Mouse (Mus musculus): ENCODE measurements around the gene Ccdc153. TPM values are rescaled to one million over a fixed set of nuclear protein-coding genes. Genes with fewer than 3 reads are reported as not detected.

Ccdc153 gene
- polyA plus RNA-seq, 1 experiment: not detected

DNA sequence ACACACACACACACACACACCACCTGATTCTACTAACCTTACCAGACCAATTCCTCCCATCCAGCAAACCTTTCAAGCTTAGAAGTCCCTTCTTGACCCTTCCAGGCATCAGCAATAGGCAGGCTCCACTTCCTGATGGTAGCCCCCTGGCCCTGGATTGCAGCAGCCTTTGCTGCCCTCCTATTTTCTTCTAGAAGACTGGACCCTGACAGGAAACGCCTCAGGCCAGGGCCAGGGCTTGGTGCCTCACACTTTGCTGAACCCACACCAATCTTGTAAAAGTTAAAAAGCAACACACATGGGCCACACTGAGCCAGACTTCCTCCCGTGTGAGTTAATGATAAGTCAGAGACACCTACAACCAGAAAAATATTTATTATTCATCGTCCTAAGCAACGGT lies 3.3 kb upstream of the Ccdc153 start:
- Histone ChIP-seq H3K27me3 (replicated peaks) (peaks cover 16% of the 10 kb centered on the region), H3K36me3 (replicated peaks; ENCODE audit: low read length) (no peaks in the 10 kb centered on the region), H3K4me1 (peaks cover 41% of the 10 kb centered on the region), H3K4me3 (replicated peaks) (no peak overlapping the region), H3K9me3 (peaks cover 5% of the 10 kb centered on the region)
- TF ChIP-seq GATA1 (IDR thresholded peaks at IDR 0.05; ENCODE audit: borderline replicate concordance, low read length) (no peak), FLI1 (IDR thresholded peaks at IDR 0.05; ENCODE audit: low read length) (no peak)

DNA sequence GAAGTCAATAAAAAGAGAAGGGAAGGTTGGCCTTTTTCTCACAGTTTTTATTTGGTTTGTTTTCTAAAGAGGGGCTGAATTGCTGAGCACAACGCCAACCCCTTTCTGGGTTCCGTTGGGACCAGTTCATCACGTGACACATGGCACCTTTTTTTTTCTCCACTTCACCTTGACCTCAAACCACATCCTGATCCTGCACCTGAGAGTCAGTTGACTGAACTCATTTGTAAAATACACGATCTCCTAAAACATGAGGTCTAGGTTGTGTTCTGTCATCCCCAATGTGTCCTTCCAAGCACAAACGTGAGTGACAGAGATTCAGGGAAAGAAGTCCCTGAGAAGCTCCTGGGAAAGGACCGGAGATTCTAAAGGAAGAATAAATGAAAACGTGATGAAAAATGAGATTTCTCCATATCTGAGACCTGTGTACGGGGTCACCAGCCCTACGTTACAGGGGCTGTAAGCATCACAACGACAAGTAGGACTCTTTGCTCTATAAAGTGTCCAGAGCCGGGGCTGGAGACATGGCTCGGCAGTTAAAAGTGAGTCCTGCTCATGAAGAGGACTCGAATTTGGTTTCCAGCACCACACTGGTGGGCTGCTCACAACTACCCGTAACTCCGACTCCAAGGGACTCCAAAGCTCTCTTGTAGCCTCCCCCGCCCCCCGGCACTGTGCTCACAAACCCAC lies 1.8 kb upstream of the Ccdc153 start:
- Histone ChIP-seq H3K9me3 (peaks cover 5% of the 10 kb centered on the region), H3K4me1 (peaks cover 48% of the 10 kb centered on the region), H3K36me3 (replicated peaks; ENCODE audit: low read length) (no peaks in the 10 kb centered on the region), H3K27me3 (replicated peaks) (peaks cover 20% of the 10 kb centered on the region), H3K4me3 (replicated peaks) (no peak overlapping the region)
- TF ChIP-seq FLI1 (IDR thresholded peaks at IDR 0.05; ENCODE audit: low read length) (no peak), GATA1 (IDR thresholded peaks at IDR 0.05; ENCODE audit: borderline replicate concordance, low read length) (no peak)

DNA sequence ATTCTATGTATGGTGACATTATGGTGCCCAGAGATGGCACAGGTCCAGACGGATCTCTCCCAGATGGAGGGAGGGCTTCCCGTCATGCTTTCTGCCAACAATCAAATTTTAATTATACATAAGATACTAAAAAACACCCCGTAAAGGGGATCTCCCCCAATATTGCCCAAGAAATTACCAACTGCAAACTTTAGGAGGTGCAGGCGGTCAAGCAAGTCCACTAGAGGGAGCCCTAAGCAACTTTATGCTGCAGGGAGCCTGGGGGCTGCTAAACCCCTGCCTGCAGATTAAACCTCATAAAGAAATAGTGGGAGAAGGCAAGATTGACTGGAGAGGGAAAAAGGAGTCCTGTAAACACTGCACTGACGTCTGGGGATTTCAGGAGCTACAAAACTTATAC lies 1.0 kb upstream of the Ccdc153 start:
- H3K9me3 ChIP-seq: peaks cover 5% of the 10 kb centered on the region
- H3K4me3 ChIP-seq (replicated peaks): no peak overlapping the region
- H3K27me3 ChIP-seq (replicated peaks): peaks cover 20% of the 10 kb centered on the region
- TF ChIP-seq FLI1 (IDR thresholded peaks at IDR 0.05; ENCODE audit: low read length) (no peak), GATA1 (IDR thresholded peaks at IDR 0.05; ENCODE audit: borderline replicate concordance, low read length) (no peak)
- H3K4me1 ChIP-seq: peaks cover 53% of the 10 kb centered on the region
- no peaks in the 10 kb centered on the region for H3K36me3 ChIP-seq (replicated peaks; ENCODE audit: low read length)

DNA sequence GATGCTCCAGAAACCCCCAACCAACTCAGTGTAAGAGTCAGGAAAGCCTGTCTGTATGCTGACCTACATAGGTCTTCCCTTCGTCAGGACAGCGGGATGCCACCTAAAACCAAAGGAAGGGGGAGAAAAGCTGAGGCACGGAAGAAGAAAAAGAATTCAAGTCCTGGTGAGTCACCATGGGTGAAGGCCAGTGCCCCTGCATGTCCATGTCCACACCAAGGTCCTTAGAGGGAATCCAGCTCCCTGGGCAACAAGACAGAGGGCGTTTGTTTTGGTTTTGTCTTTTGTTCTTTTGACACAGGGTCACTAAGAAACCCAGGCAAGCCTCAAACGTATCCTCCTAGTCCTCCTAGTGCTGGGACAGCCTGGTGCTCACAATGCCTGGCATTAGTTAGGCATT lies 435 bp downstream of the Ccdc153 start:
- Histone ChIP-seq H3K4me1 (peaks cover 56% of the 10 kb centered on the region), H3K27me3 (replicated peaks) (peaks cover 20% of the 10 kb centered on the region), H3K4me3 (replicated peaks) (no peak overlapping the region), H3K9me3 (peaks cover 5% of the 10 kb centered on the region), H3K36me3 (replicated peaks; ENCODE audit: low read length) (no peaks in the 10 kb centered on the region)
- TF ChIP-seq FLI1 (IDR thresholded peaks at IDR 0.05; ENCODE audit: low read length) (no peak), GATA1 (IDR thresholded peaks at IDR 0.05; ENCODE audit: borderline replicate concordance, low read length) (no peak)

DNA sequence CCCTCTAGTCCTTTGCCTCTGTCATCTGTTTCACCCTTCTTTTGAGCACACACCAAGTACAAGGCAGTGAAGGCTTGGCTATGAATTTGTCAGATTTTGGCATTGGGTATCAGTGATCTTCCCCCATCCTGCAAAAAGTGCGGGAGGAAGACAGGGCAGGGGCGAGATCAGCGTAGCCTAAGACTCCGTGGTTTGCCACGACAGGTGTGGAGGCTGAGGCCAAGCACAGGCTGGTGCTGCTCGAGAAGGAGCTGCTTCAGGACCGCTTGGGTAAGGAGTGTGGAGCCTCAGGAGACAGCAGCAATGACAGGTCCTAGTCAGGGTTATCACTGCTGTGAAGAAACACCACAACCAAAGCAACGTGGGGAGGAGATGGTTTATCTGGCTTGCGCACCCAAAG lies 942 bp downstream of the Ccdc153 start:
- Histone ChIP-seq H3K4me3 (replicated peaks) (peak overlapping the region; percentile 12), H3K4me1 (peaks cover 58% of the 10 kb centered on the region), H3K27me3 (replicated peaks) (peaks cover 20% of the 10 kb centered on the region), H3K9me3 (peaks cover 5% of the 10 kb centered on the region), H3K36me3 (replicated peaks; ENCODE audit: low read length) (no peaks in the 10 kb centered on the region)
- TF ChIP-seq GATA1 (IDR thresholded peaks at IDR 0.05; ENCODE audit: borderline replicate concordance, low read length) (no peak), FLI1 (IDR thresholded peaks at IDR 0.05; ENCODE audit: low read length) (no peak)

DNA sequence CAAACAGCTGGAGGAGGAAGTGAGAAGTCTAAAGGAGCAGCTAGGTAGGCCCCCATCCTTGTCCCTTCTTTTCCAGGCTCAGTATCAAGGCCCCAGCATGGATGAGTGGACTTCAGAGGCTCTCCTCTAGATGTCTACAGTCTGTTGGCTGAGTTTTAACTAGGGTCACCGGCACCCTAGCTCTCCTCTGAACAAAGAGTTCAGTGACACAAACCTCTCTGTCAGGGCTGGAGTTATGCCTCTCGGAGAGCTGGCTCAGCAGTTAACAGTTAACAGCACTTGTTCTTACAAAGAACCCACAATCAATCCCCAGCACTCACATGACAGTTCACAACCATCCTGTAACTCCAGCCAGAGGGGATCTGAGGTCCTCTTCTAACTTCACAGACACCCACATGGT lies 3.1 kb downstream of the Ccdc153 start:
- TF ChIP-seq FLI1 (IDR thresholded peaks at IDR 0.05; ENCODE audit: low read length) (no peak), GATA1 (IDR thresholded peaks at IDR 0.05; ENCODE audit: borderline replicate concordance, low read length) (no peak)
- H3K9me3 ChIP-seq: peaks cover 5% of the 10 kb centered on the region
- peaks cover 72% of the 10 kb centered on the region for H3K4me1 ChIP-seq
- H3K4me3 ChIP-seq (replicated peaks): no peak overlapping the region
- H3K36me3 ChIP-seq (replicated peaks; ENCODE audit: low read length): no peaks in the 10 kb centered on the region
- peaks cover 32% of the 10 kb centered on the region for H3K27me3 ChIP-seq (replicated peaks)

DNA sequence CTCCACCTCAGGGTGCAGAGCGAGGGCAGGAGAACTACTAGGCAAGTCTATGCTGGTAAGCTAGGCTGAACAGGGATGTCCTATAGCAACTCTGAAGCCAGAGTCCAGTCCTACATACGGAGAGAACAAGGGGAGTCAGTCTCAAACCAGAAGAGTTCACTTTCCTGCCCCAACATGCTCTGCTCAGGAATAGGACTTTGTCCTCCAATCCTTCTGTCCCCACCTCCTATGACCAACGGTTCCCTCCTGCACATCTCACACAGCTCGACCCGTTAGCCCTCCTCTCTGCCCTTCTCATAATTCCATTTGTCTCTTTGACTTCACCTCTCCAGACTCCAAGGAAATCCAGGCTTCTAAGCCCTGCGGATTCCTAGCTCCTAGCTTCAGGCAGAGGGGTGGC lies 7.4 kb downstream of the Ccdc153 start:
- H3K27me3 ChIP-seq (replicated peaks): peaks cover 38% of the 10 kb centered on the region
- no peak overlapping the region for H3K4me3 ChIP-seq (replicated peaks)
- H3K9me3 ChIP-seq: no peaks in the 10 kb centered on the region
- TF ChIP-seq GATA1 (IDR thresholded peaks at IDR 0.05; ENCODE audit: borderline replicate concordance, low read length): no peak
- no peak for TF ChIP-seq FLI1 (IDR thresholded peaks at IDR 0.05; ENCODE audit: low read length)
- H3K4me1 ChIP-seq: peaks cover 77% of the 10 kb centered on the region
- peaks cover 7% of the 10 kb centered on the region for H3K36me3 ChIP-seq (replicated peaks; ENCODE audit: low read length)

DNA sequence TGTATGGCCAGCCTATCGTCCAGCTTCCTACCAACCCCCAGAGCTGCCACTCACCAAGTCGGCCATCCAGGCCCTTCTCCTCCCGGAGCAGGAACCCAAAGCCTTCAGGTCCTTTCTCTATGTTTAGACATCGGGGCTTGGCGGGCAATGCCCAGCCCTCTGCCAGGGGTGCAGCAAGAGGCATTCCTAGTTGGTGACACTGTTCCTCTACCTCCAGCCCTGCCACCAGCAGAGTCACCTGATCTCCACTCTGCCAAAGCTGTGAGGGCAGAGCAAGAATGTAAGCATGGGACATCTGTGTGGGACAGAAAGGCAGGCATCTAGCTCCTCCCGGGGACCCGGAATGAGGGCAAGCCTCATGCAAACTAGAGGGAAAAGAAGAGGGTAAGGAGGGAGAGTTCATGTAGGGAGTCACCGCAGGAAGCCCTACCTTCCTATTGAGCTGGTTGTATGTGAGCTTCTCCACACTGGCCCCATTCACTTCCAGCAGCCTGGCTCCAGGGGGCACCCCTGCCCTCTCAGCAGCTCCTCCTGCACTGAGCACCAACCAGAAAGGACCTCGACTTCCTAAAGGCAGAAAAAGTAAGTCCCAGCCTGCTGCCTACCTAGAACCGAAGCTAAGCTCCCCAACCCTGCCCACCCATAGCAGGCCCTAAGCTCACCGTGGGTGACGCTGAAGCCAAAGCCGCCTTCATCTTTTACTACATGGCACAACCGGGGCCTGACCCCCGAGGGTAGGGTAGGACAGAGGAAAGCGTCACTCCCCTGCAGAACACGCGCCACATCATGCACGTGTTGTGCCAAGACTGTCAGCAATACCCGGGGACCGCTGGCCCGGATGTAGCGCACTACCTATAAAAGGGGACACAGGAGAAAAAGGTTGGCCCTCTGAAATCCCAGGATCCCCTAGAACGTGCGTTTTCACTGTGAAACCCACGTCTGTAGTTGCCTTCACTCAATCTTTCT lies 9.0 kb downstream of the Ccdc153 start:
- Histone ChIP-seq H3K4me1 (peaks cover 78% of the 10 kb centered on the region), H3K27me3 (replicated peaks) (peaks cover 43% of the 10 kb centered on the region), H3K4me3 (replicated peaks) (peak overlapping the region; percentile 59), H3K9me3 (no peaks in the 10 kb centered on the region), H3K36me3 (replicated peaks; ENCODE audit: low read length) (peaks cover 17% of the 10 kb centered on the region)
- TF ChIP-seq FLI1 (IDR thresholded peaks at IDR 0.05; ENCODE audit: low read length) (no peak), GATA1 (IDR thresholded peaks at IDR 0.05; ENCODE audit: borderline replicate concordance, low read length) (no peak)

DNA sequence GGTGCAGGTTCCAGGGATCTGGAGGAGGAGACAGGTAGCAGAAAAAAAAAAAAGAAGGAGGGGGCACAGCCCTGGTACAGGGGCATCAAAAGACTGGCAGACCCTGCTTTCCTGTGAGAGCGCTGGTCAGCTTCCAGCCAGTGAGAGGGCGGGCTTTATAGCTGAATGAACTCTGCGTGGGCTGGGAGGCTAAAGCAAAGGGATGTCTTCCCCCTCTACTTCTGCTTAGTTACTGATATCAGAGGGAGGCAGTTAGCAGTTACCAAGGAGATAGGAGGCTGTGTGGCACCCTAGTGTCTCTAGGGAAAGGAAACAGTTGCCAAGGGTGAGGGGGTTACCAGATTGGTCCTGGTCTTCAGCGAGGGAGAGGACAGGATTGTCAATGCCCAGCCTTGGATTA lies 10.0 kb downstream of the Ccdc153 start:
- H3K4me3 ChIP-seq (replicated peaks): no peak overlapping the region
- peaks cover 46% of the 10 kb centered on the region for H3K27me3 ChIP-seq (replicated peaks)
- no peaks in the 10 kb centered on the region for H3K9me3 ChIP-seq
- peaks cover 21% of the 10 kb centered on the region for H3K36me3 ChIP-seq (replicated peaks; ENCODE audit: low read length)
- peaks cover 79% of the 10 kb centered on the region for H3K4me1 ChIP-seq
- TF ChIP-seq GATA1 (IDR thresholded peaks at IDR 0.05; ENCODE audit: borderline replicate concordance, low read length) (no peak), FLI1 (IDR thresholded peaks at IDR 0.05; ENCODE audit: low read length) (no peak)

DNA sequence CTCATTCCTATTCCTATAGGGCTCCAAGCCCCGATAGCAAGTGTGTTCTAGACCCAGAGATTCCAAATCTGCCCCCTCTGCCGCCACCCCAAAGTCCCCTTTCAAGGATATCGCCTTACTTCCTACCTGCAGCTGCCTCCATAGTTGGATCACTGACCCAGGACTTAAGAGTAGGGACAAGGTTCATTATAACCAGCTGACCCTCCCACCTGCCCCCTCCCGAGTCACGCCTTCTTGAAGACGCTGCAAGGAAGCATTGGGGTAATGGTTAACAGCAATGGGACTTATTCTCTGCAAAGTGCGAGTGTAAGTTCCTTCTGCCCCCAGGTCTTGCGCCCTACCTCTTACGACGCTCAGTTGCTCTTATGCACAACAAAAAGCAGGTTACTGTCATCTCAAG lies 10.8 kb downstream of the Ccdc153 start, which contains the start of gene Pdzd3:
Gene Pdzd3, minus strand, starts transcription at position 158 of the 400 bp plus-strand sequence.
- peaks cover 25% of the 10 kb centered on the region for H3K36me3 ChIP-seq (replicated peaks; ENCODE audit: low read length)
- TF ChIP-seq FLI1 (IDR thresholded peaks at IDR 0.05; ENCODE audit: low read length): no peak
- no peak within 1 kb of the TSS for H3K4me3 ChIP-seq (replicated peaks)
- no peaks in the 10 kb centered on the region for H3K9me3 ChIP-seq
- peaks cover 81% of the 10 kb centered on the region for H3K4me1 ChIP-seq
- peaks cover 50% of the 10 kb centered on the region for H3K27me3 ChIP-seq (replicated peaks)

All from megakaryocyte, embryonic 14.5 days (primary cell).